Mouse (Mus musculus): Measurements from ENCODE around the gene Nbea. TPM values are rescaled to one million over a fixed set of nuclear protein-coding genes. Genes with fewer than 3 reads are reported as not detected.

Nbea gene
- polyA plus RNA-seq, 2 experiments = 0.76 to 1.3 TPM

DNA sequence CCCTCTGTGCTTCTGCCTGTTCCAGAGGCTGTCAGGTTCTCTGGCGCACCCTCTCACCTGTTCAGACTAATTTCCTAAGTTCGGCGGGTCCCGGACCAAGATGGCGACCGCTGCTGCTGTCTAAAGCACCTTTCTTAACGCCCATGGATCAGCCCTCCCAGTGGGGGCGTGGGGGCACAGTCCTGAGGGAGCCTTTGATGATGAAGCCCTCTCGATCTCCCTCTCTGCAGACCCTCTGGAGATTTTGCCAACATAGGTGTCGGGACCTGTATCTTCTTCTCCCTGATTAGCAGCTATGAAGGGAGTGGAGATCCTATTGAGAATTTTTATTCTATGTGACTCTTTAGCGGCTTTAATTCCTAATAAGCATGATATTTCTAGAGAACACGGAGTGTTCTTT lies 573.3 kb downstream of the Nbea start:
- no peak for ATAC-seq (ENCODE audit: insufficient read depth)
- H3K4me2 ChIP-seq (ENCODE audit: low read depth) = no peak overlapping the region
- DNase-seq (ENCODE audit: low read depth in 3 of 3, low spot score in 3 of 3) = no peak
- no peak overlapping the region for H3K9ac ChIP-seq (replicated peaks)
- TF ChIP-seq EP300 (IDR thresholded peaks at IDR 0.05; ENCODE audit: low read depth) = no peak
- TF ChIP-seq CTCF (IDR thresholded peaks at IDR 0.05; ENCODE audit: low read depth) = no peak
- no peak overlapping the region for H3K27ac ChIP-seq
- H3K9me3 ChIP-seq (ENCODE audit: control insufficient read depth, low read length) = no peaks in the 10 kb centered on the region
- no peaks in the 10 kb centered on the region for H3K4me1 ChIP-seq (replicated peaks; ENCODE audit: control insufficient read depth in 2 of 2, insufficient read depth in 2 of 2, low read length in 1 of 2)
- 70% methylated on average over 11 of the region's 12 CpGs for WGBS (ENCODE audit: insufficient replicate concordance)
- no peak overlapping the region for H3K4me3 ChIP-seq (ENCODE audit: insufficient read depth in 1 of 2, low read depth in 2 of 2, low read length in 2 of 2)
- no peaks in the 10 kb centered on the region for H3K36me3 ChIP-seq (replicated peaks; ENCODE audit: control insufficient read depth, insufficient read depth, low read depth)
- H3K27me3 ChIP-seq (ENCODE audit: control insufficient read depth, insufficient read depth, low read length) = no peaks in the 10 kb centered on the region

DNA sequence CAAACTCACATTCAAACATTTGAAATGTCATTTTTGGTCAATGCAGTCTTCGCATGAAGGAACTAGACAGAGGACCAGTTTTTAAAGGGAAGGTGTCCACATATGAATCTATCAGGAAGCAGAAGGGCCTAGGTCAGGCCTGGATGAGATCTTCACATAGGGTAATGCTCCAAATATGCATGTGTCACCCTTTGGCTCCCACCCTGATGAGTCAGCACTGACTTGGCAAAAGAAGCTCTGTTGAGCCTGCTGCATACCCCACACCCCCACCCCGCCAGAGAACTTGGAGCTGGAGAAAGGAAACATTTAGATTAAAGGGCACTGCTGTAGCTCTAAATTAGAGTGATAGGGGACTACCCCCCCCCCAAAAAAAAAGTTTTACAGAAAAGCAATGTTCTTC lies 583.2 kb downstream of the Nbea start:
- H3K27ac ChIP-seq = no peak overlapping the region
- ATAC-seq (ENCODE audit: insufficient read depth) = no peak
- no peak for TF ChIP-seq CTCF (IDR thresholded peaks at IDR 0.05; ENCODE audit: low read depth)
- TF ChIP-seq EP300 (IDR thresholded peaks at IDR 0.05; ENCODE audit: low read depth) = no peak
- H3K4me2 ChIP-seq (ENCODE audit: low read depth) = no peak overlapping the region
- no peaks in the 10 kb centered on the region for H3K4me1 ChIP-seq (replicated peaks; ENCODE audit: control insufficient read depth in 2 of 2, insufficient read depth in 2 of 2, low read length in 1 of 2)
- 32% methylated on average over 2 of the region's 2 CpGs for WGBS (ENCODE audit: insufficient replicate concordance)
- no peaks in the 10 kb centered on the region for H3K27me3 ChIP-seq (ENCODE audit: control insufficient read depth, insufficient read depth, low read length)
- H3K9ac ChIP-seq (replicated peaks) = no peak overlapping the region
- no peak for DNase-seq (ENCODE audit: low read depth in 3 of 3, low spot score in 3 of 3)
- no peak overlapping the region for H3K4me3 ChIP-seq (ENCODE audit: insufficient read depth in 1 of 2, low read depth in 2 of 2, low read length in 2 of 2)
- H3K36me3 ChIP-seq (replicated peaks; ENCODE audit: control insufficient read depth, insufficient read depth, low read depth) = no peaks in the 10 kb centered on the region
- no peaks in the 10 kb centered on the region for H3K9me3 ChIP-seq (ENCODE audit: control insufficient read depth, low read length)

DNA sequence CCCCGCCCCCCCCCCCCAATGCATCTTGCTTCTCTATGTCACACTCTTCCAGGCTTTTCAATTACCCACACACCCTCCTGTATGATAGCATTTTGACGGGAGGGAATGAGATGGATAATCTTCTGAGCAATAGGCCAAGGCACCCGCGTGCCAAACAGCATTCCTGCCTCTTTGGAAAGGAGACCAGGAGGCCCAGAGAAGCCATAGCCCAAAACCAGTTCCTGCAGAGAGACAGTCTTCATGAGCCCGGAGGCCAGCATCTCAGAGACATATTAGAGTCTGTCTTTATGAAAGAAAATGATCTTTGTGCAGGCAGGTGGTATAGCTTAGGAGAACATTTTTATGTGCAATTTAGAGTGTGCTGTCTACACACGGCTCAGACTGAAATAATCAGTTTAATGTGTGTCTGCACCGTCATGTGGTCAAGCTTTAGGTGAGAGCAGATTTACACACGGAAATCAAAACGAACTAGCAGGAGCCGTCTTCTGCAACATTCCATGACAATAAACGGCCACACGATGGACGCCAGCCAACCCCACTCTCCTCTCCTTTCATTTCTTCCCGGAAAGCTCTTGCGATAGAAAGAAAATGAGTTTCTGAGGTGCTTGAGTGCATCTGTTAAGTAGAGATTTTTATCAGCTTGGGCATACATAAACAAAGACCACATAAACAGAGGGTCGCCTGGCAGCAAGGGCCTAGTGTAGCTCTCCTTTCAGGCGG lies 584.0 kb downstream of the Nbea start:
- DNase-seq (ENCODE audit: low read depth in 3 of 3, low spot score in 3 of 3) (no peak), ATAC-seq (ENCODE audit: insufficient read depth) (no peak)

DNA sequence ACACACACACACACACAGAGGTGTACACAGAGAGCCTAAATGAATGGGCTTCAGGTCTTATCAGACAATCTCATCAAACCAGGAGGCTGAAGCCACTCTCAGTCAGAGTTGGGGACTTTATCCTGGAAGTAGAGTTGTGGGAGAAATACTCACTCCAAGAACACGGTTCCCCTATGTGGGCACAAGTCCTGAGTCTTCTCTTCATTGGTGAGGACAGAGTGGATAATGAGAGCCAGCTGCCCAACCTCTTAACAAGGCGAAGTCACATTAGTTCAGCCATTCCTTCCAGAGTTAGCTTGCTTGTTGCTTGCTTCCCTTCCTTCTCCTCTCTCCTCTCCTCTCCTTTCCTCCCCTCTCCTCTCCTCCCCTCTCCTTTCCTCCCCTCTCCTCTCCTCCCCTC lies 584.8 kb downstream of the Nbea start:
- no peaks in the 10 kb centered on the region for H3K9me3 ChIP-seq (ENCODE audit: control insufficient read depth, low read length)
- H3K27ac ChIP-seq = no peak overlapping the region
- no peaks in the 10 kb centered on the region for H3K4me1 ChIP-seq (replicated peaks; ENCODE audit: control insufficient read depth in 2 of 2, insufficient read depth in 2 of 2, low read length in 1 of 2)
- no peaks in the 10 kb centered on the region for H3K27me3 ChIP-seq (ENCODE audit: control insufficient read depth, insufficient read depth, low read length)
- ATAC-seq (ENCODE audit: insufficient read depth) (no peak), DNase-seq (ENCODE audit: low read depth in 3 of 3, low spot score in 3 of 3) (no peak)
- no peak overlapping the region for H3K9ac ChIP-seq (replicated peaks)
- TF ChIP-seq CTCF (IDR thresholded peaks at IDR 0.05; ENCODE audit: low read depth) (no peak), EP300 (IDR thresholded peaks at IDR 0.05; ENCODE audit: low read depth) (no peak)
- no peaks in the 10 kb centered on the region for H3K36me3 ChIP-seq (replicated peaks; ENCODE audit: control insufficient read depth, insufficient read depth, low read depth)
- no peak overlapping the region for H3K4me2 ChIP-seq (ENCODE audit: low read depth)
- no peak overlapping the region for H3K4me3 ChIP-seq (ENCODE audit: insufficient read depth in 1 of 2, low read depth in 2 of 2, low read length in 2 of 2)
- WGBS (ENCODE audit: insufficient replicate concordance) = 49% methylated on average over 2 of the region's 2 CpGs

More for the DNA sequence above, 584.0 kb downstream of the Nbea start:
- H3K4me1 ChIP-seq (replicated peaks; ENCODE audit: control insufficient read depth in 2 of 2, insufficient read depth in 2 of 2, low read length in 1 of 2) = no peaks in the 10 kb centered on the region
- H3K27ac ChIP-seq = no peak overlapping the region
- no peaks in the 10 kb centered on the region for H3K9me3 ChIP-seq (ENCODE audit: control insufficient read depth, low read length)
- no peaks in the 10 kb centered on the region for H3K27me3 ChIP-seq (ENCODE audit: control insufficient read depth, insufficient read depth, low read length)
- WGBS (ENCODE audit: insufficient replicate concordance) = 56% methylated on average over 17 of the region's 17 CpGs
- no peak overlapping the region for H3K4me3 ChIP-seq (ENCODE audit: insufficient read depth in 1 of 2, low read depth in 2 of 2, low read length in 2 of 2)
- H3K36me3 ChIP-seq (replicated peaks; ENCODE audit: control insufficient read depth, insufficient read depth, low read depth) = no peaks in the 10 kb centered on the region
- H3K4me2 ChIP-seq (ENCODE audit: low read depth) = no peak overlapping the region
- no peak for TF ChIP-seq CTCF (IDR thresholded peaks at IDR 0.05; ENCODE audit: low read depth)
- TF ChIP-seq EP300 (IDR thresholded peaks at IDR 0.05; ENCODE audit: low read depth) = no peak
- no peak overlapping the region for H3K9ac ChIP-seq (replicated peaks)

DNA sequence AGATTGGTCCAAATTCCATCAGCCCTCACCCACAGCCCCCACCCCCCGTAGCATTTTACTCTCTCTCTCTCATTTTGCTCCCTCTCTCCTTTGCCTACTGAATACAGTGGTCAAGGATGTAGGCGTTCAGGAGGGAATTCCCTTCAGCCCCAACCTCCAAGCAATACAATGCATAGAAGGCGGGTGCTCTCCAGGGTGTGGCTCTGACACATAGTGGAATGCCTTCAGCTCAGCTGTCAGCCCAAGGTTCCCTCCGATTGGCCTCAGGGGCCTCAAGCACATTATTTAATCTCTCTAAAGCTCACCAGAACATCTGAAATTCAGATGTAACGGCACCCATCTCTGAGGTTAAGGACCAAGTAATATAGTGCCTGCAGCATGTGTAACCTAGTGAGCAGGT lies 590.2 kb downstream of the Nbea start:
- Histone ChIP-seq H3K4me3 (ENCODE audit: insufficient read depth in 1 of 2, low read depth in 2 of 2, low read length in 2 of 2) (no peak overlapping the region), H3K9me3 (ENCODE audit: control insufficient read depth, low read length) (no peaks in the 10 kb centered on the region), H3K27ac (no peak overlapping the region), H3K9ac (replicated peaks) (no peak overlapping the region), H3K4me1 (replicated peaks; ENCODE audit: control insufficient read depth in 2 of 2, insufficient read depth in 2 of 2, low read length in 1 of 2) (no peaks in the 10 kb centered on the region), H3K36me3 (replicated peaks; ENCODE audit: control insufficient read depth, insufficient read depth, low read depth) (no peaks in the 10 kb centered on the region), H3K4me2 (ENCODE audit: low read depth) (no peak overlapping the region), H3K27me3 (ENCODE audit: control insufficient read depth, insufficient read depth, low read length) (no peaks in the 10 kb centered on the region)
- ATAC-seq (ENCODE audit: insufficient read depth) (no peak), DNase-seq (ENCODE audit: low read depth in 3 of 3, low spot score in 3 of 3) (no peak)
- no peak for TF ChIP-seq CTCF (IDR thresholded peaks at IDR 0.05; ENCODE audit: low read depth)
- no peak for TF ChIP-seq EP300 (IDR thresholded peaks at IDR 0.05; ENCODE audit: low read depth)
- WGBS (ENCODE audit: insufficient replicate concordance) = 64% methylated on average over 5 of the region's 5 CpGs

Measured in liver, embryonic 14.5 days (tissue).